Comparison of ENCODE assay signal across 8 mouse cellular contexts in the genomic region with DNA sequence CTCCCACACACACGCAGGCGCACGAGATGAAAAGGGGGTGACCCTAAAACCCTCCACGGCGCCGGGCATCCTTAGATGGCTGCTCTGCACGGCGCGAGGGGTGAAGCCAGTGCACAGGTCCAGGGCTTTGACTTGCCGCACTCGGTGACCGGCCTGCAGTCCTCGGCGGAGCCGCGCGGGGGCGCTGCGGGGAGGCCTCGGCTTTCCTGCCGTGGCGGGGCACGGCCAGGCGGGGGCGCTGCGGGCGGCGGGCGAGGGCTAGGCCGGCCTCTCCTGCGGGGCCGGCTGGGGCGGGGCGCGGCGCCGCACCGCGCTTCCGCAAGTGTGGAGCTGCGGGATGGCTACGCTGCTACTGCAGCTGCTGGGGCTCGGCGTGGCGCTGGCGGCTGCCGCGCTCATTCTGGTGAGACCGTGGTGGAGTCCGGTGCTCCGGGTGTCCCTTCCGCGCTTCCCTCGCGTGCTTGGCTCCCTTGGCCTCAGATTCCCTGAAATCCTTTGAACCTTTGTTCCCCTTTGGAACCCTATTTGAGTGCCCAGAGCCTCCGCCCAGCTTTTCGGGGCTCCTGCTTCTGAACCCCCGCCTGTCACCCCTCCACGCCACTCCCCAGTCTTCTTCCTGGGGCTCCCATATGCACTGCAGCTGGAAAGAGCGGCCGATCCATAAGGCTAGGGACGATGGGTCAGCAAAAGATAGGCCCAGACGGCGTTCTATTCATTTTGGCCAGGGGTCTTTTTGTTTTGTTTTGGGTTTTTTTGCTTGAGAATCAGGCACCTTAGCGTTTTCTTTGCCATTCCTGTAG. TPM values are rescaled to one million over a fixed set of nuclear protein-coding genes. Genes with fewer than 3 reads are reported as not detected.
DNase-seq lines count a peak whose midpoint lies in the region; ATAC-seq lines count a peak whose summit lies in the region.

Gene Exosc8, minus strand, starts transcription at position 147 of the 800 bp plus-strand sequence.
Gene Alg5, plus strand, starts transcription at position 293 of the 800 bp plus-strand sequence.

- H3K9me3 ChIP-seq in hindbrain, embryonic 12.5 days (replicated peaks): no peaks in the 10 kb centered on the region

- WGBS in hindbrain, embryonic 12.5 days: under 1% methylated on average over 65 of the region's 65 CpGs

- H3K4me2 ChIP-seq in hindbrain, embryonic 12.5 days (replicated peaks): peak within 1 kb of the TSS; percentile 75

- no peaks in the 10 kb centered on the region for H3K27me3 ChIP-seq in hindbrain, embryonic 12.5 days

- H3K27ac ChIP-seq in hindbrain, embryonic 12.5 days: peak within 1 kb of the TSS; percentile 99

- peaks cover 26% of the 10 kb centered on the region for H3K36me3 ChIP-seq in hindbrain, embryonic 12.5 days

- H3K4me1 ChIP-seq in hindbrain, embryonic 12.5 days: peaks cover 12% of the 10 kb centered on the region

- peak within 1 kb of the TSS; percentile 94 for H3K9ac ChIP-seq in hindbrain, embryonic 12.5 days

- H3K4me3 ChIP-seq in hindbrain, embryonic 12.5 days: peak within 1 kb of the TSS; percentile 93

- peak; percentile 91 for DNase-seq in Muller cell, postnatal 12 days (ENCODE audit: inconsistent ontology term)
- DNase-seq in cerebellum, postnatal 10 days: peak; percentile 97 to 99
- DNase-seq in frontal cortex, postnatal 14 days (ENCODE audit: low spot score in 2 of 2): peak; percentile 78 to 89
- peak; percentile 93 to 96 for DNase-seq in layer of hippocampus, postnatal 14 days (ENCODE audit: low spot score in 2 of 2)
- peak; percentile 91 for DNase-seq in lung, postnatal 10 days
- DNase-seq in ovary, postnatal 14 days (ENCODE audit: low spot score): peak; percentile 98
- peak; percentile 92 for DNase-seq in thymus, postnatal 14 days

- peak; percentile 95 for ATAC-seq in hindbrain, embryonic 12.5 days (ENCODE audit: low FRiP score)

RNA-seq across cellular contexts. Expression of gene Exosc8, which starts in this region (rescaled TPM):
- polyA plus RNA-seq in hindbrain, embryonic 12.5 days (2016; fragmentation: Nextera tagmentation; extraction: Ambion mirVana): 89.6 and 89.8 TPM in 2 replicates
- total RNA-seq in layer of hippocampus, postnatal 14 days (2021): 10 to 100 TPM; 24.7 to 28.0 TPM

RNA-seq across cellular contexts. Expression of gene Alg5, which starts in this region (rescaled TPM):
- polyA plus RNA-seq in hindbrain, embryonic 12.5 days (2016; fragmentation: Nextera tagmentation; extraction: Ambion mirVana): 46.1 and 46.6 TPM in 2 replicates
- 10 to 100 TPM; 23.1 to 23.4 TPM for total RNA-seq in layer of hippocampus, postnatal 14 days (2021)

Comparison
In these comparisons a context has a peak if more than half of its experiments do, and no peak if none do; other contexts are left out.
1. Peak in every context shown above with its lines: DNase-seq, ATAC-seq, H3K4me3 ChIP-seq and H3K27ac ChIP-seq.